Mouse (Mus musculus) kidney, embryonic 15.5 days (tissue): ENCODE results near the gene Atrn. TPM values are rescaled to one million over a fixed set of nuclear protein-coding genes. Genes with fewer than 3 reads are reported as not detected.

Experiments used
- ATAC-seq: fragments of 200-750 bp; cut with Nextera tagmentation; replicated peaks from 2 replicates; pipeline ENCODE4 v1.8.0; 2017; ENCODE audit warnings: moderate TSS enrichment; ENCODE audit not compliant: low FRiP score
- H3K27ac ChIP-seq: fragments of 300-500 bp; sonication (generic); 2 replicates; pipeline ENCODE4 v1.5.1; 2015; ENCODE audit warnings: mild to moderate bottlenecking, inconsistent platforms
- H3K27me3 ChIP-seq: fragments of 300-500 bp; sonication (generic); 2 replicates; pipeline ENCODE4 v1.6.1; 2015; ENCODE audit warnings: inconsistent platforms
- H3K36me3 ChIP-seq: fragments of 300-500 bp; sonication (generic); 2 replicates; pipeline ENCODE4 v1.6.1; 2015; ENCODE audit warnings: inconsistent platforms
- H3K4me1 ChIP-seq: fragments of 300-500 bp; sonication (generic); 2 replicates; pipeline ENCODE4 v1.6.1; 2015; ENCODE audit warnings: inconsistent platforms
- H3K4me2 ChIP-seq: fragments of 300-500 bp; sonication (generic); 2 replicates; pipeline ENCODE4 v1.6.1; 2015; ENCODE audit warnings: moderate library complexity, mild to moderate bottlenecking, inconsistent platforms
- H3K4me3 ChIP-seq: fragments of 300-500 bp; sonication (generic); replicated peaks from 2 replicates; pipeline ENCODE4 v1.5.1; 2015; ENCODE audit warnings: mild to moderate bottlenecking, inconsistent platforms
- H3K9ac ChIP-seq: fragments of 300-500 bp; sonication (generic); 2 replicates; pipeline ENCODE4 v1.6.1; 2015; ENCODE audit warnings: mild to moderate bottlenecking, inconsistent platforms
- H3K9me3 ChIP-seq: fragments of 300-500 bp; sonication (generic); replicated peaks from 2 replicates; pipeline ENCODE4 v1.6.1; 2016; ENCODE audit warnings: inconsistent platforms
- WGBS: fragments of 180-500 bp; shearing (Covaris S2); methylation state at CpG from one replicate; pipeline ENCODE4 v1.1.7; 2015; ENCODE audit warnings: mixed read lengths; 5-methylcytosine and 5-hydroxymethylcytosine counted together
- polyA plus RNA-seq: library from polyadenylated mRNA; unstranded; fragments of >200 nt; fragmentation: Nextera tagmentation; extraction: Ambion mirVana; gene quantifications from 2 replicates; pipeline ENCODE4 v1.2.1, GENCODE M21; 2015

Atrn gene
- polyA plus RNA-seq, 1 experiment from 2014 or later = 8.2 TPM

DNA sequence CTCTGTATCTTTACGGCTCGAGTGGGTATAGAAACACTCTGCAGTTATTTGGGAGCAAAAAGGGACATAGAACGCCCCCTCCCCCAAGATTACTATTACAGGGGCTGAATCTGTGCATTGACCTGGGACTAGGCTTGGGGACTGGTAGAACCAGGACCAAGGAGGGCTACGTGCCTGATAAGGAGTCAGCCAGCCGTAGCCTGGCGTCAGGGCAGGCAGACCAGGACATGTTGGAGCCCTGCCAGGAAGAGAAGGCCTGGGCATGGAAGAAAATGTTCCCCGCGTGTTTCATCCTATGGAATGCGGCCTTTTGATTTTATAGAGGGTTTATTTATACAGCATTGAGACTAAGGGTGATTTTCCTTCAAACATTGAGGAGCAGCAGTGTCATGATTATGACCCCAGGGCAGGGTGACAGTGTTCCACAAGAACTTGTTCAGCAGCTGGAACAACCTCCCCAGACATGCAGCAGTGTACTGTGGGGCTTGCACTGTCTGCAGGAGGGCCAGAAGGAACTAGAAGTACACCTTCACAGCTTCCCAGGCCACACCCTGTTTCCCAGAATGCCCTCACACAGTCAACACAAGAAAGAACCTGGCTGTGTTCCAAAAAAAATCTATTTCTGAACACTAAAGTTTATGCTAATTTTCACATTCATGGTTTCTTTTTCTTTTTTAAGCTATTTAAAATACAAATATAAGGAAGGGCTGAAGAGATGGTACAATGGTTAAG, 138.9 kb downstream of the Atrn start:
- Histone ChIP-seq H3K9ac (no peak overlapping the region), H3K27ac (peak overlapping the region; percentile 66), H3K4me2 (peak overlapping the region; percentile 51; the same call in 1 of the 2 replicates), H3K36me3 (no peaks in the 10 kb centered on the region), H3K9me3 (no peaks in the 10 kb centered on the region), H3K4me3 (no peak overlapping the region), H3K27me3 (peaks cover 37% of the 10 kb centered on the region), H3K4me1 (peaks cover 35% of the 10 kb centered on the region)
- 53% methylated on average over 9 of the region's 9 CpGs for WGBS
- peak; percentile 54 for ATAC-seq

DNA sequence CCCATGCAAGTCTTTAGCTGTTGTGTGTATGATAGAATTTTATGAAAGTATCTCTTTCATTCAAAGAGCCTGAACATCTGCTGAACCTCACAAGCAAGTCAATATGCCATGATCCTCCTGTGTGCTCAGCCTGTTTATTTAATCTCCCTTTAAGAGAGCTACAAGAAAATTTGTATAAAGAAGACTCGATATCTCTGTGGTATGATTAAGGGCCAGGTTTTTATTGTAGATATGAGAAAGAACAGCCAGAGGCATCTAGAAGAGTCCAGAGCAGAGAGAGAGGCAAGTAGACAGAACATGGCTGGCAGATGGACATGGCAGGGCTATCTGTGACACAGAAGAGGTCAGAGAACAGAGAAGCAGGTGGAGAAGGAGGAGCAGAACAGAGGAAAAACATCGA, 139.7 kb downstream of the Atrn start:
- no peak overlapping the region for H3K4me2 ChIP-seq
- peaks cover 26% of the 10 kb centered on the region for H3K4me1 ChIP-seq
- H3K9ac ChIP-seq = no peak overlapping the region
- no peak for ATAC-seq
- no peaks in the 10 kb centered on the region for H3K9me3 ChIP-seq
- H3K36me3 ChIP-seq = no peaks in the 10 kb centered on the region
- peaks cover 31% of the 10 kb centered on the region for H3K27me3 ChIP-seq
- no peak overlapping the region for H3K4me3 ChIP-seq
- WGBS = 88% methylated on average over 2 of the region's 2 CpGs
- H3K27ac ChIP-seq = peak overlapping the region; percentile 66

DNA sequence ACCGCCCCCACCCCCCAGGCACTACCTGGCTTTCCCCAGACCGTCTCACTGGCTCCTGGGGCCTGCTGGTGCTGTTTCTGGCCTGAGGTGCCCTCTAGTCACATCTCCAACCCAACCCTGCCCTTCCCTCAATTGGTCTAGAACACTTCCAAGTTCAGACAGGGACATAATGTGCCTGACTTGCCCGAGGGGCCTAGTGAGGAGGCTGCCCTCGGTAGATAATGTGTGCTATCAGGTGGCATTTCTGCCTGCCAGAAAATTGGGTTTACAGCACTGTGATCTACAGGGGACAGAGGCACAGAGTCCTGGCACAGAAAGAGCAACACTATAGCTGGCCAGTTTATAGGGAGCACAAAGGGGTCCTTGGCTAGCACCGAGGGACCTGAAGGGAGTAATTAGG, 145.7 kb downstream of the Atrn start:
- Histone ChIP-seq H3K9me3 (no peaks in the 10 kb centered on the region), H3K4me2 (no peak overlapping the region), H3K4me1 (peaks cover 33% of the 10 kb centered on the region), H3K27ac (no peak overlapping the region), H3K36me3 (no peaks in the 10 kb centered on the region), H3K9ac (no peak overlapping the region), H3K4me3 (no peak overlapping the region), H3K27me3 (peaks cover 59% of the 10 kb centered on the region)
- 65% methylated on average over 5 of the region's 5 CpGs for WGBS
- ATAC-seq = no peak

DNA sequence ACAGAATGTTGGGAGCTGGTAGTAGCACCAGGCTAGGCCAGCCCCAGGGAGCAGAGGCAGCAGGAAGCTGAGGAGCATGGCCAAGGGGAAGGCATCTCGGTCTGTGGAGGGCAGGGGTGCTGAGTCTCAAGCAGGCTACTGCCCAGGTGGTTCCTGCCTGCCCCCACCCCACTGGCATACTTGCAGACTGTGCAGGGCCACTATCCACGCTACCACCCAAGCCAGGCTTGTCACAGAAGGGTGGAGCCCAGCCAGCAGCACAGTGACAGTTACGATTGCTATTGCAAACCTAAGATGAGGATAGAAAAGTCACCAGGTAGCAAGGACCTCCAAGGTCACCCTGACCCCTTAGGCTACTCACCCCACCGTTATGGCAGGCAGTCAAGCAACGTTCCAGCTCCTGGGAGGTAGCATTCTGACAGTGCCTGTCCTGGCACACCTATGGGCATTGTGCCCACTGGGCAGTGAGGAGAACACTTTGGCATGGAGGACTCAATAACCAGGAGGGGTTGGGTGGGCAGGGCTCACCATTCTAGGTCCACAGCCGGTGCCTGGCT, 146.6 kb downstream of the Atrn start:
- no peak overlapping the region for H3K27ac ChIP-seq
- ATAC-seq = no peak
- H3K4me2 ChIP-seq = no peak overlapping the region
- H3K9ac ChIP-seq = no peak overlapping the region
- peaks cover 33% of the 10 kb centered on the region for H3K4me1 ChIP-seq
- peaks cover 59% of the 10 kb centered on the region for H3K27me3 ChIP-seq
- no peak overlapping the region for H3K4me3 ChIP-seq
- H3K36me3 ChIP-seq = no peaks in the 10 kb centered on the region
- 76% methylated on average over 6 of the region's 6 CpGs for WGBS
- no peaks in the 10 kb centered on the region for H3K9me3 ChIP-seq

DNA sequence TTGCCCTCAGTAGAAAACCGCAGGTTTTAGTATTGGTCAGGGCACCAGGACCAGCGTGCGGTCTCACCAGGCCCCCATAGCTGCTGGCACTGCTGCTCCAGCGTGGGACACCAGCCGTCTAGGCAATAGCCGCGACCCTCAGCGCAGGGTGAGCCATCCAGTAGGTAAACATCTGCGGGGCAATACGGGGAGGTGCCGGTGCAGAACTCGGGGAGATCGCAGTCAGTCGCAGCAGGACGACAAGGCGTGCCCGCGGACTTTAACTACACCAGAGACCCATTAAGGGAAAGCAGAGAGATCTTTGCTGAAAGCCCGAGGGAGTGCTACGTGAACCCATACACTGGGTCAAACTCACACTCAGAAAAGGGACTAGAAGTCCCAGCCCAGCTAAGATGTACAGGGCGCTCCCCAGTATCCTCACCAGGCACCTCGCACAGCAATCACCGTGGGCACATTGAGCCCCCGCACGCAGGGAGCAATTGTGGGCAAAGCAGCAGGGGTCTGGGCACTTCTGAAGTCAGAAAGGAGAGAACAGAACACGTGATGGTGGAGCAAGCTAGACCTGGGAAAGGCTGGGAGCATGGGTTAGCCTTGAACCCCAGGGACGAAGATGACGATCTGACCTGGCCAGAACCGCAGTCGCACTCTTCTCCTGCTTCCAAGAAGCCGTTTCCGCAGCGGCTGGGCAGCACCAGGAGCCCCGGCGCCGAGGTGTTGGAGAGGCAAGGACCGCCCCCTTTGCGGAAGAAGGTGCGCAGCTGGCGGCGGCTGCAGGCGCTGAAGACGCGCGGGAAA, 147.8 kb downstream of the Atrn start:
- no peak for ATAC-seq
- Histone ChIP-seq H3K36me3 (no peaks in the 10 kb centered on the region), H3K9me3 (no peaks in the 10 kb centered on the region), H3K9ac (peak overlapping the region; percentile 12; the same call in 1 of the 2 replicates), H3K4me3 (peak overlapping the region; percentile 36), H3K27ac (no peak overlapping the region), H3K4me1 (peaks cover 35% of the 10 kb centered on the region), H3K4me2 (peak overlapping the region; percentile 62), H3K27me3 (peaks cover 55% of the 10 kb centered on the region)
- WGBS = 1% methylated on average over 45 of the region's 45 CpGs

DNA sequence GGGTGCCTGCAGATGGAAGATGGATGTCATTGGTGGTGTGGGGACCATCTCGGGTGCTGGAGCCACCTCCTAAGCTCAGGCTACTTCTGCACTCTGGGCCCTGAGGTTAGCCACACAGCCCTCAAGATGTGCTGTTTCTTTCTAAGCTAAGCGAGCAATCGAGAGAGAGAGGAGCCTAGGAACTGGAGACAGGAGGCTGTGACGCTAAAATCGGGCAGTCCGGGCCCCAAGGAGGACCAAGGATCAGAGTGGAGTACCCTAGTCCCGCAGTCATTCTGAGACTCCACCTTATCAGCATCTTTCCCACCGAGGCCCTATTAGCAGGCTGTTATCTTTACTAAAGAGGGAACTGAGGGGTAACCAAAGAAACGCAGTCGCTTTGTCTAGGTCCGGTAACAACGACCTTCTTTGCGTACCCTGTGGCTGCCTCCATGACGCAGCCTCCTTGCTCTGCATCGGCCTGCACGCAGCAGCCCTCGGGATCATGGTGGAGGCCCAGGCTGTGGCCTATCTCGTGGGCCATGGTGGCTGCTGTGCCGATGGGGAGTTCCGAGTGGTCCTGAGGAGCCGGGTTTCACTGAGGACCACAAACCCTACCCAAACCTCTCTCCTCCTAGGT, 148.5 kb downstream of the Atrn start:
- Histone ChIP-seq H3K36me3 (no peaks in the 10 kb centered on the region), H3K4me2 (peak overlapping the region; percentile 62), H3K27me3 (peaks cover 55% of the 10 kb centered on the region), H3K9ac (no peak overlapping the region; the same call in 1 of the 2 replicates), H3K4me3 (peak overlapping the region; percentile 36), H3K9me3 (no peaks in the 10 kb centered on the region), H3K27ac (no peak overlapping the region), H3K4me1 (peaks cover 42% of the 10 kb centered on the region)
- WGBS = 6% methylated on average over 21 of the region's 21 CpGs
- ATAC-seq = no peak

DNA sequence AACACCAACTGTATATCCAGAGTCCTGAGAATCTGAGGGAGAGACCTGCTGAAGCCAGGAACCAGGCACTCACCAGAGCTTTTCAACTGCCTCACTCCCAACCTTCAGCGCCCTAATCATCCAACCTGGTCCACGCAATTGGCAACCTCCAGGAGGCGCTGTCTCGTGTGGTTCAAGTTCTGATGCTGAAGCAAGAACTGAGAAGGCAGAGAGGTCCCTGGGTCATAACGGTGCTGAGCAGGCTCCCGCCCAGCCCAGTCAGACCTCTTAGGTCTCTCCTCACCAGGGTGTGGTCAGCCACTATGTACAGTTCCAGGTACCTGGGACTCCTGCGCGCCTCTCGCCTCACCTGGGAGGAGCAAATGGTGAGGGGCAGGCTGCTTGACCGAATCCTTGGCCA, 149.3 kb downstream of the Atrn start:
- H3K27ac ChIP-seq = no peak overlapping the region
- WGBS = 2% methylated on average over 10 of the region's 10 CpGs
- no peaks in the 10 kb centered on the region for H3K9me3 ChIP-seq
- no peak overlapping the region for H3K9ac ChIP-seq
- H3K4me2 ChIP-seq = peak overlapping the region; percentile 35
- no peak; the same call in 1 of the 2 replicates for ATAC-seq
- no peak overlapping the region for H3K4me3 ChIP-seq
- H3K4me1 ChIP-seq = peaks cover 51% of the 10 kb centered on the region
- H3K27me3 ChIP-seq = peaks cover 51% of the 10 kb centered on the region
- H3K36me3 ChIP-seq = no peaks in the 10 kb centered on the region

DNA sequence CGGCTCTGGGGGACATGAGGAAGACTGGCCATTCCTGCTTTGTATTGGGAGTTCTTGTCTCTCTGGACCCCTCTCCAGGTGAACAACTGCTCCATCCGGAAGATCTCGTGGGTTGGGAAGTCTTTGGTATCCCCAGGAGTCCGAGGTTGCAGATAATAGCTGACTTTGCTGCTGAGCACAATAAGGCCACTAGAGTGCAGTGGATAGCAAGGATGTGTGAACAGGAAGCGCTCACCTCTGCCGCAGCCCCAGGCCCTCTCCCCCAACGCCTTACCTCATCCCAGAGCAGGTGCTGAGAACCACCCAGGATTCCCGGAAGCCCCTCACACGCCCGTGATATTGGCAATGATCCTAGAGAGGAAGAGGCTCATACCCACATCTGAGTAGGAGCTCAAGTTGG, 149.9 kb downstream of the Atrn start:
- Histone ChIP-seq H3K9ac (no peak overlapping the region), H3K27me3 (peaks cover 48% of the 10 kb centered on the region), H3K4me1 (peaks cover 56% of the 10 kb centered on the region), H3K4me3 (no peak overlapping the region), H3K36me3 (no peaks in the 10 kb centered on the region), H3K27ac (no peak overlapping the region), H3K4me2 (peak overlapping the region; percentile 35), H3K9me3 (no peaks in the 10 kb centered on the region)
- ATAC-seq = no peak; the same call in 1 of the 2 replicates
- 2% methylated on average over 10 of the region's 10 CpGs for WGBS

DNA sequence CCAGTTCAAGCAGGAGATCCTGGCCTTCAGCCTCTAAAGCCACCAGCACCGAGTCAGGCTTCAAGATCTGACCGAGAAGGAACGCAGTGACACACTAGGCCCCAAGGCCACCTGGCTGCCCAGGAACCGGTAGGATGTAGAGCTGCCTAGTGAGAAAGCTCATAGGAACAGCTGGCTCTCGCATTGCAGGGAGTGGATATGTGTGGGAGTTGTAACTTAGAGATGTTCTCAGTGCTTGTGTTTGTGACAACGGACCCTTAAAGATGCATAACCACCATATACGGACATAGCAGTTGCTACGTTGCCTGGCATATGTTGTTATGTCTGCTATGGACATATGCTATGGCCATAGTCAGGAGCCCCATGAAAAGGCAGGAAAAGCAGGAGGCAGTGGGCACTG, 152.4 kb downstream of the Atrn start:
- Histone ChIP-seq H3K9me3 (no peaks in the 10 kb centered on the region), H3K9ac (no peak overlapping the region), H3K27me3 (peaks cover 47% of the 10 kb centered on the region), H3K27ac (no peak overlapping the region), H3K4me1 (peaks cover 60% of the 10 kb centered on the region), H3K4me3 (no peak overlapping the region), H3K4me2 (no peak overlapping the region), H3K36me3 (no peaks in the 10 kb centered on the region)
- no peak for ATAC-seq
- 90% methylated on average over 8 of the region's 8 CpGs for WGBS

DNA sequence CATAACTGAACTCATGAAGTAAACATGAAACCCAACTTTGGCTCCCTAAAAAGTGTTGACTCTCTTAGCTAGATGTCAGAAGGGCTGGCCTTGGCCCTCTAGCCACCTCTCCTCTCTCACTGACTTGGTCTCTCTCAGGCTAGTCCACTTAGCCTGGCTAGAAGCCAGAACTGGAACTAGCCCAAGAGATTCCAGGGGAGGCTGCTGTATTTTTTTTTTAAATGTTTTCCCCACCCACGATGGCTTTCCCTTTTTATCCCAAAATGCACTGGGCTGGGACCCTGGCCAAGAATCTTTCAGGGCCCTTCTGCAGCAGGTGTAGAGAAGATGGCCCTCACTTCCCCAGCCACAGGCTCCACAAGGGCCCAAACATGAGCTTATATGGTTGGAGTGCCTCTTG, 153.1 kb downstream of the Atrn start:
- Histone ChIP-seq H3K27me3 (peaks cover 44% of the 10 kb centered on the region), H3K4me3 (no peak overlapping the region), H3K9me3 (no peaks in the 10 kb centered on the region), H3K4me2 (no peak overlapping the region), H3K27ac (peak overlapping the region; percentile 74; the same call in 1 of the 2 replicates), H3K4me1 (peaks cover 53% of the 10 kb centered on the region), H3K9ac (no peak overlapping the region), H3K36me3 (no peaks in the 10 kb centered on the region)
- 43% methylated on average over 1 of the region's 1 CpGs for WGBS
- ATAC-seq = no peak

DNA sequence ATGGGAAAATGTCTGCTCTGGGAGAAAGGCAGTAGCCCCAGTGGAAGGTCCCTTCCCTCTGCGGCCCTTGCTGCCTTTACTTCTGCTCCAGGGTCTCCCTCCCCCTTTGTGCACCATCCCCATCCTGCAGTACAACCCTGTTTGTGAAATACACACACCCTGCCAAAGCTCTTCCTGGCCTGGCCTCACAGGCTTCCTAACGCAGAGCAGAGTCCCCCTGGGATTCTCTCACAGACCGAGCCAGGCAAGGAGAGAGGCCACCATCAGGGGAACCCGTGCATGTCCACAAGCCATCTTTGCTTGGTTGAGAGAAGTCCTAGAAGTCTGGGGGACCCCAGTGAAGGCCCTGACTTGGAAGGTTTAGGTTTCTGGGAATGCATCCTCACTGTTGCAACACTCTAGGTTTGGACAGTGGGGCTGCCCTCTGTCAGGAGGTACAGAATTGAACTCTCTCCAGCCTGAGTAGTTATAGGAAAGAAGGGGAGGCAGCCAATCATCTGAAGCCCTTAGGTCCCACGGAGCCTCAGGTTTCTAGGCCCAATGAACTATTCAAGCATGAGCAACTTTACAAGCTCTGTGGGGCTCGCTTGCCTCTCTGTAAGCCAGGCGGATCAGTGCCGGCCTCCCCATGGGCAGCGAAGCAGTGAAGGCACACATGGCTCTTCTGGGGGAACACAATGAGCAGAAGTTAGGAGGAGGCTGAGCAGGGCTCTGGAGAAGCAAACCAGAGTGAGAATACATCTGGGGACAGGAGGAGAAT, 153.7 kb downstream of the Atrn start:
- H3K27ac ChIP-seq = peak overlapping the region; percentile 74
- H3K4me1 ChIP-seq = peaks cover 48% of the 10 kb centered on the region
- peak; percentile 27 for ATAC-seq
- no peaks in the 10 kb centered on the region for H3K9me3 ChIP-seq
- H3K4me3 ChIP-seq = no peak overlapping the region
- H3K27me3 ChIP-seq = peaks cover 44% of the 10 kb centered on the region
- 35% methylated on average over 9 of the region's 9 CpGs for WGBS
- H3K4me2 ChIP-seq = no peak overlapping the region
- no peak overlapping the region for H3K9ac ChIP-seq
- H3K36me3 ChIP-seq = no peaks in the 10 kb centered on the region
